Mouse (Mus musculus): ENCODE measurements around the gene Def8. TPM values are rescaled to one million over a fixed set of nuclear protein-coding genes. Genes with fewer than 3 reads are reported as not detected.
"Not testable (repeated sequence)": the region's sequence is repeated elsewhere in the genome, so short reads cannot be mapped to it uniquely, and the experiment has no call there.

Gene Def8
- total and polyA plus RNA-seq, 2 experiments from 2014 or later: 30.9 to 91.5 TPM

DNA sequence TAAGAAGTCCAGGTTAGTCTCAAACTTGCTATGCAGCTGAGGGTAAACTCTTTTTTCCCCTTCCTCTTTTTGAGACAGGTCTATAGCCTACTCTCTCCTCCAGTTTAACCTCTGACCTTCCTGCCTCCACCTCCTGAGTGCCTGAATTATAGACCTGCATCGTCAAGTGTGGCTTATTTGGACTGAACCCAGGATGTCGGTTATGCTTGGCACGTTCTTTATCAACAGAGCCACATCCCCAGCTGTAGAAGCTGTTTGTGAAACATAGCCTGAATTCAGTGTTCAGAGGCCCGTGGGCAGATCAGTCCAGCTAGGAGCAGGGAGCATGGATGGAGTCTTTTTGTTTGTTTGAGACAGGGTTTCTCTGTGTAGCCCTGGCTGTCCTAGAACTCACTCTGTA is 28.8 kb downstream of the Def8 start:
- 55% methylated on average over 4 of the region's 4 CpGs for WGBS
- no peak for ATAC-seq (ENCODE audit: insufficient read depth, low read depth)

DNA sequence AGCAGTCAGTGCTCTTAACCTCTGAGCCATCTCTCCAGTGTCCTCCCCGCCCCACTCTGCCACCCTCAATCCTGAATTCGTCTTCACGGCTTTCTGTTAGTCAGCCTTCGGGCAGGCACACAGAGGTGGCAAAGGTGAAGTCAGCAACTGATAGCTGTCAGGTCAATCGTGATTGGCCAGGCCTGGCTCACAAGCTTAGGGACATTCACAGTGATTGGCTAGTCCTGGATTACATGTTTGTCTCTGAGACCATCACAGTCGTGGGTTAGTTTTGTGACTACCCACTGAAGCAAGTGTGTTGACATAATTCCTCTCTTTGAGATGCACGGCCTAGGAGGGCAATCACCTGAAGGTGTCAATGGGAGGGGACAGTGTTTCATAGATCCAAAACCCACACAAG is 30.0 kb downstream of the Def8 start:
- TF ChIP-seq EP300 (IDR thresholded peaks at IDR 0.05; ENCODE audit: low read depth) (no peak), CTCF (IDR thresholded peaks at IDR 0.05; ENCODE audit: low read depth) (no peak)
- DNase-seq (ENCODE audit: low spot score): no peak
- H3K27ac ChIP-seq (ENCODE audit: low read depth): no peak overlapping the region
- ATAC-seq (ENCODE audit: insufficient read depth, low read depth): no peak
- H3K4me3 ChIP-seq (ENCODE audit: low read depth, low read length): no peak overlapping the region
- no peak overlapping the region for H3K4me2 ChIP-seq (ENCODE audit: low read depth, low read length)
- no peak overlapping the region for H3K9ac ChIP-seq (replicated peaks; ENCODE audit: low read depth, low read length)
- no peaks in the 10 kb centered on the region for H3K4me1 ChIP-seq (ENCODE audit: control insufficient read depth, insufficient read depth)
- 72% methylated on average over 7 of the region's 7 CpGs for WGBS
- no peaks in the 10 kb centered on the region for H3K9me3 ChIP-seq (replicated peaks; ENCODE audit: control insufficient read depth, low read length)
- H3K27me3 ChIP-seq (ENCODE audit: control insufficient read depth, insufficient read depth, low read length): no peaks in the 10 kb centered on the region
- H3K36me3 ChIP-seq (replicated peaks; ENCODE audit: control insufficient read depth, insufficient read depth, low read length): peaks cover 72% of the 10 kb centered on the region

More for the DNA sequence above, 28.8 kb downstream of the Def8 start:
- peaks cover 4% of the 10 kb centered on the region for H3K4me1 ChIP-seq (ENCODE audit: control insufficient read depth, insufficient read depth)
- no peak overlapping the region for H3K4me3 ChIP-seq (ENCODE audit: low read depth, low read length)
- H3K4me2 ChIP-seq (ENCODE audit: low read depth, low read length): no peak overlapping the region
- DNase-seq (ENCODE audit: low spot score): no peak
- no peaks in the 10 kb centered on the region for H3K27me3 ChIP-seq (ENCODE audit: control insufficient read depth, insufficient read depth, low read length)
- no peak overlapping the region for H3K27ac ChIP-seq (ENCODE audit: low read depth)
- H3K36me3 ChIP-seq (replicated peaks; ENCODE audit: control insufficient read depth, insufficient read depth, low read length): peaks cover 61% of the 10 kb centered on the region
- H3K9me3 ChIP-seq (replicated peaks; ENCODE audit: control insufficient read depth, low read length): no peaks in the 10 kb centered on the region
- H3K9ac ChIP-seq (replicated peaks; ENCODE audit: low read depth, low read length): no peak overlapping the region
- TF ChIP-seq CTCF (IDR thresholded peaks at IDR 0.05; ENCODE audit: low read depth) (no peak), EP300 (IDR thresholded peaks at IDR 0.05; ENCODE audit: low read depth) (no peak)

DNA sequence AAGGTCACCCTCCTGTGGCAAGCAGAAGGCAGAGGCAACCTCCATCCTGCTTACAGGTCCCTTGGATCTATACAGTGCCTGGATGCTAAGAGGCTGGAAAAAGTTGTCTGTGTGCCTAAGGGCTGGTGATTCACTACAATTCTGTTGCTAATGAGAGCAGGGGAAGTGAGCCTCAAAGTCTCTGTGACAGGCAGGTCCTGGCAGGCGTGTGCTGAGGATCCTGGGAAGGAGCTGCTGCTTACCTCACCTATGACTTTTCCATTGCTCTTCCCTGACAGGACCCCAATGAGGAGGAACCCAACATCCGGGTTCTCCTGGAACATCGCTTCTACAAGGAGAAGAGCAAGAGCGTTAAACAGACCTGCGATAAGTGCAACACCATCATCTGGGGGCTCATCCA is 30.6 kb downstream of the Def8 start:
- H3K4me2 ChIP-seq (ENCODE audit: low read depth, low read length): no peak overlapping the region
- no peaks in the 10 kb centered on the region for H3K9me3 ChIP-seq (replicated peaks; ENCODE audit: control insufficient read depth, low read length)
- no peak overlapping the region for H3K9ac ChIP-seq (replicated peaks; ENCODE audit: low read depth, low read length)
- TF ChIP-seq EP300 (IDR thresholded peaks at IDR 0.05; ENCODE audit: low read depth) (no peak), CTCF (IDR thresholded peaks at IDR 0.05; ENCODE audit: low read depth) (no peak)
- no peaks in the 10 kb centered on the region for H3K27me3 ChIP-seq (ENCODE audit: control insufficient read depth, insufficient read depth, low read length)
- no peak for ATAC-seq (ENCODE audit: insufficient read depth, low read depth)
- no peak for DNase-seq (ENCODE audit: low spot score)
- H3K4me1 ChIP-seq (ENCODE audit: control insufficient read depth, insufficient read depth): no peaks in the 10 kb centered on the region
- H3K36me3 ChIP-seq (replicated peaks; ENCODE audit: control insufficient read depth, insufficient read depth, low read length): peaks cover 78% of the 10 kb centered on the region
- H3K4me3 ChIP-seq (ENCODE audit: low read depth, low read length): no peak overlapping the region
- WGBS: 85% methylated on average over 5 of the region's 5 CpGs
- H3K27ac ChIP-seq (ENCODE audit: low read depth): no peak overlapping the region

- ATAC-seq (ENCODE audit: insufficient read depth, low read depth): no peak
- Histone ChIP-seq H3K4me3 (ENCODE audit: low read depth, low read length) (no peak overlapping the region), H3K27ac (ENCODE audit: low read depth) (no peak overlapping the region), H3K9ac (replicated peaks; ENCODE audit: low read depth, low read length) (no peak overlapping the region), H3K4me1 (ENCODE audit: control insufficient read depth, insufficient read depth) (no peaks in the 10 kb centered on the region), H3K27me3 (ENCODE audit: control insufficient read depth, insufficient read depth, low read length) (no peaks in the 10 kb centered on the region), H3K9me3 (replicated peaks; ENCODE audit: control insufficient read depth, low read length) (no peaks in the 10 kb centered on the region), H3K36me3 (replicated peaks; ENCODE audit: control insufficient read depth, insufficient read depth, low read length) (peaks cover 77% of the 10 kb centered on the region), H3K4me2 (ENCODE audit: low read depth, low read length) (no peak overlapping the region)
- 93% methylated on average over 6 of the region's 6 CpGs for WGBS
- TF ChIP-seq EP300 (IDR thresholded peaks at IDR 0.05; ENCODE audit: low read depth): no peak
- no peak for TF ChIP-seq CTCF (IDR thresholded peaks at IDR 0.05; ENCODE audit: low read depth)
- no peak for DNase-seq (ENCODE audit: low spot score)
These were observed 31.2 kb downstream of the Def8 start for GRCm38 (mm10) chr8:123454559-123454958.

DNA sequence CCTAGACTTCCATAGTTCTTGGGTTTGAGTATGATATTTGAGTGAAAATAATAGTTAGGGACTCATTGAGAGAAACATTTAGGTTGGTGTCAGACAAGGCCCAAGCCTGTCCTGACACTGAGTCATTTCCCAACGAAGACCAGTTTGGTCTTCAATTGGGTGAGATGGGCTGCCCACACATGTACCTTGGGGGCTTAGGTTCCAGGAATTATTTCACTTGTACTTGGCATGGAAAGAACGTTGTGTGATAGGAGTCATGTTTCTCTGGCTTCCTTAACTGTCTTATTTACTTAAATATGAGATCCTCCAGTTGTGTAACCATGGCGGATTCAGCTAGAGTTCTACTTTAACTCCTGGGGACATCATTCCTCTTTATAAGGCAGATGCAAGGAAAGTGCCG is 40.3 kb downstream of the Def8 start:
- no peak for ATAC-seq (ENCODE audit: insufficient read depth, low read depth)

GRCm38 (mm10) chr8:123467476-123467875 is 44.1 kb downstream of the Def8 start:
- Histone ChIP-seq H3K9ac (replicated peaks; ENCODE audit: low read depth, low read length) (no peak overlapping the region), H3K27me3 (ENCODE audit: control insufficient read depth, insufficient read depth, low read length) (no peaks in the 10 kb centered on the region), H3K9me3 (replicated peaks; ENCODE audit: control insufficient read depth, low read length) (peaks cover 3% of the 10 kb centered on the region; the same call in 1 of the 2 replicates), H3K4me1 (ENCODE audit: control insufficient read depth, insufficient read depth) (no peaks in the 10 kb centered on the region), H3K36me3 (replicated peaks; ENCODE audit: control insufficient read depth, insufficient read depth, low read length) (peaks cover 4% of the 10 kb centered on the region; the same call in 1 of the 2 replicates), H3K4me3 (ENCODE audit: low read depth, low read length) (no peak overlapping the region), H3K4me2 (ENCODE audit: low read depth, low read length) (no peak overlapping the region), H3K27ac (ENCODE audit: low read depth) (no peak overlapping the region)
- DNase-seq (ENCODE audit: low spot score) (no peak), ATAC-seq (ENCODE audit: insufficient read depth, low read depth) (no peak)
- TF ChIP-seq EP300 (IDR thresholded peaks at IDR 0.05; ENCODE audit: low read depth) (no peak), CTCF (IDR thresholded peaks at IDR 0.05; ENCODE audit: low read depth) (no peak)
- WGBS: 71% methylated on average over 3 of the region's 3 CpGs

More for the DNA sequence above, 40.3 kb downstream of the Def8 start:
- Histone ChIP-seq H3K9ac (replicated peaks; ENCODE audit: low read depth, low read length) (no peak overlapping the region), H3K4me2 (ENCODE audit: low read depth, low read length) (no peak overlapping the region), H3K9me3 (replicated peaks; ENCODE audit: control insufficient read depth, low read length) (peaks cover 3% of the 10 kb centered on the region; the same call in 1 of the 2 replicates), H3K27ac (ENCODE audit: low read depth) (no peak overlapping the region), H3K36me3 (replicated peaks; ENCODE audit: control insufficient read depth, insufficient read depth, low read length) (peaks cover 34% of the 10 kb centered on the region), H3K4me1 (ENCODE audit: control insufficient read depth, insufficient read depth) (no peaks in the 10 kb centered on the region), H3K4me3 (ENCODE audit: low read depth, low read length) (no peak overlapping the region), H3K27me3 (ENCODE audit: control insufficient read depth, insufficient read depth, low read length) (no peaks in the 10 kb centered on the region)
- no peak for TF ChIP-seq EP300 (IDR thresholded peaks at IDR 0.05; ENCODE audit: low read depth)
- TF ChIP-seq CTCF (IDR thresholded peaks at IDR 0.05; ENCODE audit: low read depth): no peak
- 92% methylated on average over 4 of the region's 4 CpGs for WGBS
- no peak for DNase-seq (ENCODE audit: low spot score)

DNA sequence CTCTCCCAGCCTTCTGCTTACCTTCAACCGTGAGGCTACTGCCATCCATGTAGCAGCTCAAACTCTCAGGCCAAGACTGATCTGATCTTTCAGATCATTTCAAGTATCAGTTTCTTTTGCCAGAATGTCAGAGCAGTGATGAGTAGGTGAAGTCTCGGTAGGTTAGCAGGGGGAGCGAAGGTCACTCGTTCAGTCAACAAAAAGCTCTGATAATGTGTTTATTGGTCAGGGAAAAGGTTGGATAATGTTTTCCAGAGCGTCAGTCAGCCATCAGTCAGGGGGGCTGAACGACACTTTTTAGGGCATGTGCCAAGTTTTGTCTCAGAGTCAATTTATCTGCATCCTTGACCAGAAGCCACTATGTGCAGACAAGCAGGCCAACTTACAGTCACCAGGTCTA is 49.7 kb downstream of the Def8 start:
- H3K4me2 ChIP-seq (ENCODE audit: low read depth, low read length); ATAC-seq (ENCODE audit: insufficient read depth, low read depth); H3K27me3 ChIP-seq (ENCODE audit: control insufficient read depth, insufficient read depth, low read length); H3K36me3 ChIP-seq (replicated peaks; ENCODE audit: control insufficient read depth, insufficient read depth, low read length); H3K27ac ChIP-seq (ENCODE audit: low read depth); H3K4me1 ChIP-seq (ENCODE audit: control insufficient read depth, insufficient read depth); H3K9me3 ChIP-seq (replicated peaks; ENCODE audit: control insufficient read depth, low read length); H3K9ac ChIP-seq (replicated peaks; ENCODE audit: low read depth, low read length); DNase-seq (ENCODE audit: low spot score); H3K4me3 ChIP-seq (ENCODE audit: low read depth, low read length): not testable (repeated sequence)
- 57% methylated on average over 6 of the region's 6 CpGs for WGBS

GRCm38 (mm10) chr8:123474549-123474948 is 51.2 kb downstream of the Def8 start:
- not testable (repeated sequence) for H3K4me2 ChIP-seq (ENCODE audit: low read depth, low read length); H3K27me3 ChIP-seq (ENCODE audit: control insufficient read depth, insufficient read depth, low read length); H3K9ac ChIP-seq (replicated peaks; ENCODE audit: low read depth, low read length); H3K27ac ChIP-seq (ENCODE audit: low read depth); DNase-seq (ENCODE audit: low spot score); H3K36me3 ChIP-seq (replicated peaks; ENCODE audit: control insufficient read depth, insufficient read depth, low read length); H3K9me3 ChIP-seq (replicated peaks; ENCODE audit: control insufficient read depth, low read length); H3K4me3 ChIP-seq (ENCODE audit: low read depth, low read length); ATAC-seq (ENCODE audit: insufficient read depth, low read depth)
- 43% methylated on average over 5 of the region's 5 CpGs for WGBS
- peaks cover 12% of the 10 kb centered on the region for H3K4me1 ChIP-seq (ENCODE audit: control insufficient read depth, insufficient read depth)
